ENCODE assay signal across 7 mouse cellular contexts in the genomic region with DNA sequence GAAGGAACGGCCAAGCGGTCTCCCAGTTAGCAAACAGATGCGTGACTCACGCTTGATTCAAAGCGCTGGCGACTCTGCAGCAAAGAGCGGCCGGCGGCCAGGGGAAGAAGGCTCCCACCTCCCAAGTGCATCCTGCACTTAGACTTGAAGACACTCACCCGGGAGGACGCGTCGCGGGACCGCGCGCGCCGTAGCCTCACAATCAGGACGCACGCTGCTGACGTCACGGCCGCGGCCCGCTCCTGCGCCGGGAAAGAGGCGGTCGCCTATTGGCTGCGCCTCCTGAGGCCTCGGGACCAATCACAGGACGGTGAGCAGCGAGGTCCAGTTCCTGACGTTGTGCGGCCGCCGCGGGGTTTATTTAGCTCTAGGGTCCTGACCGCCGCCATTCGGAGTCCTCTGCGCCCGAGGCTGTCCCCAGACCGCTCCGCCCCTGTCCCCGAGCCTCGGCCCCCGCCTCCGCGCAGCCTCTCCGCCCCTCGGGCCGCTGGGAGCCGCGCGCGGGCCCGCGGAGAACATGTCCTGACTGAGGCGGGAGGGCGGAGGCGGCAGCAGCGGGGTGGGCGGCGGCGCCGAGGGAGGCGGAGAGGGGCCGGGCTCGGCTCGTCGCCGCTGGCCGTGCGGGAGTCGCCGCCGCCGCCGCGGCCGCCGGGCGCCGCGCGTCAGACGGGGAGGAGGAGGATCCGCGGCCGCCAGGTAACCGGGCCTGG. TPM values are rescaled to one million over a fixed set of nuclear protein-coding genes. Genes with fewer than 3 reads are reported as not detected.
DNase-seq lines count a peak whose midpoint lies in the region; ATAC-seq lines count a peak whose summit lies in the region.

A gene (plus strand): TSS at position 293 of the 710 bp plus-strand sequence.

- WGBS in embryonic facial prominence, embryonic 12.5 days = under 1% methylated on average over 66 of the region's 93 CpGs
- under 1% methylated on average over 69 of the region's 93 CpGs for WGBS in limb, embryonic 11.5 days
- WGBS in midbrain, embryonic 14.5 days = under 1% methylated on average over 92 of the region's 93 CpGs

- peak; percentile 98 for DNase-seq in adrenal gland, postnatal 25 days
- DNase-seq in heart, adult 11 months = peak; percentile 100
- peak; percentile 99 for DNase-seq in kidney, adult 18-20 months
- peak; percentile 99 for DNase-seq in limb, embryonic 11.5 days (ENCODE audit: low spot score)
- peak; percentile 100 for DNase-seq in midbrain, embryonic 14.5 days
- peak; percentile 96 for DNase-seq in spleen, adult 18-20 months

- H3K36me3 ChIP-seq in embryonic facial prominence, embryonic 12.5 days = no peaks in the 10 kb centered on the region
- H3K36me3 ChIP-seq in limb, embryonic 11.5 days (ENCODE audit: control insufficient read depth, insufficient read depth, low read length) = no peaks in the 10 kb centered on the region
- no peaks in the 10 kb centered on the region for H3K36me3 ChIP-seq in midbrain, embryonic 14.5 days (ENCODE audit: control insufficient read depth, insufficient read depth, low read length)

- H3K27ac ChIP-seq in embryonic facial prominence, embryonic 12.5 days = peak within 1 kb of the TSS; percentile 98
- peak within 1 kb of the TSS; percentile 98 for H3K27ac ChIP-seq in limb, embryonic 11.5 days (replicated peaks; ENCODE audit: low read depth, low read length)
- H3K27ac ChIP-seq in midbrain, embryonic 14.5 days (replicated peaks; ENCODE audit: low read depth, low read length) = peak within 1 kb of the TSS; percentile 98

- peak within 1 kb of the TSS; percentile 92 for H3K4me3 ChIP-seq in embryonic facial prominence, embryonic 12.5 days
- H3K4me3 ChIP-seq in limb, embryonic 11.5 days (ENCODE audit: low read depth, low read length) = peak within 1 kb of the TSS; percentile 88
- H3K4me3 ChIP-seq in midbrain, embryonic 14.5 days (replicated peaks; ENCODE audit: low read depth, low read length) = peak within 1 kb of the TSS; percentile 89

- peak; percentile 99 for ATAC-seq in embryonic facial prominence, embryonic 12.5 days (ENCODE audit: insufficient number of reproducible peaks, insufficient read depth, low FRiP score, low TSS enrichment)
- ATAC-seq in limb, embryonic 11.5 days (ENCODE audit: insufficient number of reproducible peaks, low FRiP score, low TSS enrichment, low read depth) = peak; percentile 99
- ATAC-seq in midbrain, embryonic 14.5 days (ENCODE audit: low FRiP score, low TSS enrichment) = peak; percentile 99

- peaks cover 8% of the 10 kb centered on the region for H3K4me1 ChIP-seq in embryonic facial prominence, embryonic 12.5 days
- no peaks in the 10 kb centered on the region for H3K4me1 ChIP-seq in limb, embryonic 11.5 days (ENCODE audit: control insufficient read depth, insufficient read depth, low read length)
- peaks cover 9% of the 10 kb centered on the region for H3K4me1 ChIP-seq in midbrain, embryonic 14.5 days (ENCODE audit: control insufficient read depth, insufficient read depth, low read length)

- peak within 1 kb of the TSS; percentile 96 for H3K9ac ChIP-seq in embryonic facial prominence, embryonic 12.5 days
- H3K9ac ChIP-seq in limb, embryonic 11.5 days (ENCODE audit: low read length) = peak within 1 kb of the TSS; percentile 96
- peak within 1 kb of the TSS; percentile 93 for H3K9ac ChIP-seq in midbrain, embryonic 14.5 days (replicated peaks; ENCODE audit: low read length)

- H3K27me3 ChIP-seq in embryonic facial prominence, embryonic 12.5 days = no peaks in the 10 kb centered on the region
- H3K27me3 ChIP-seq in limb, embryonic 11.5 days (ENCODE audit: control insufficient read depth, insufficient read depth, low read length) = no peaks in the 10 kb centered on the region
- H3K27me3 ChIP-seq in midbrain, embryonic 14.5 days (ENCODE audit: control insufficient read depth, insufficient read depth, low read length) = no peaks in the 10 kb centered on the region

- peak within 1 kb of the TSS; percentile 65 for H3K4me2 ChIP-seq in embryonic facial prominence, embryonic 12.5 days (replicated peaks)
- H3K4me2 ChIP-seq in limb, embryonic 11.5 days (ENCODE audit: low read depth, severe bottlenecking) = peak within 1 kb of the TSS; percentile 76
- peak within 1 kb of the TSS; percentile 85 for H3K4me2 ChIP-seq in midbrain, embryonic 14.5 days (ENCODE audit: low read length)

- no peaks in the 10 kb centered on the region for H3K9me3 ChIP-seq in embryonic facial prominence, embryonic 12.5 days
- H3K9me3 ChIP-seq in limb, embryonic 11.5 days (ENCODE audit: control insufficient read depth, low read length) = no peaks in the 10 kb centered on the region
- no peaks in the 10 kb centered on the region for H3K9me3 ChIP-seq in midbrain, embryonic 14.5 days (ENCODE audit: control insufficient read depth, low read length)

RNA-seq across cellular contexts. Expression of the gene that starts here (rescaled TPM):
- 33.3 and 38.6 TPM in 2 replicates for total RNA-seq in adrenal gland, postnatal 25 days (2021)
- 16.0 and 18.5 TPM in 2 replicates for polyA plus RNA-seq in embryonic facial prominence, embryonic 12.5 days (2016; fragmentation: Nextera tagmentation; extraction: Ambion mirVana)
- 16.5 and 16.6 TPM in 2 replicates for polyA plus RNA-seq in limb, embryonic 11.5 days (2014; fragmentation: Nextera tagmentation; extraction: Ambion mirVana)
- polyA plus RNA-seq in midbrain, embryonic 14.5 days (2014; fragmentation: Nextera tagmentation; extraction: Ambion mirVana) = 32.8 and 35.1 TPM in 2 replicates

Comparison
In these comparisons a context has a peak if more than half of its experiments do, and no peak if none do; other contexts are left out.
1. Peak in every context shown above with its lines: DNase-seq, ATAC-seq, H3K4me3 ChIP-seq and H3K27ac ChIP-seq.